18 mouse cellular contexts compared by ENCODE assay signal in genomic region chrX:160804409-160805150, GRCm38 (mm10). TPM values are rescaled to one million over a fixed set of nuclear protein-coding genes. Genes with fewer than 3 reads are reported as not detected.
A peak's percentile ranks its signal among the peaks of the same experiment; 100 is the strongest.
DNase-seq lines count a peak whose midpoint lies in the region; ATAC-seq and TF ChIP-seq lines count a peak whose summit lies in the region.
"Had no signal": no experiment of that assay in that cellular context is flagged by ENCODE, and none has a peak within 500 bp of the region (broad histone marks: within the 10 kb centered on the region; RNA-seq: fewer than 3 reads in every experiment).

No protein-coding gene starts in this region.

- no peak overlapping the region for H3K9ac ChIP-seq in liver, adult 2 months (ENCODE audit: low read depth, low read length)
- no peak overlapping the region for H3K9ac ChIP-seq in liver, embryonic 11.5 days (ENCODE audit: low read depth, low read length)
- H3K9ac ChIP-seq: forebrain, embryonic 15.5 days; liver, embryonic 15.5 days; neural tube, embryonic 13.5 days; stomach, embryonic 15.5 days had no signal

- no peaks in the 10 kb centered on the region for H3K27me3 ChIP-seq in liver, adult 2 months (ENCODE audit: control insufficient read depth, insufficient read depth, low read length)
- peaks cover 10% of the 10 kb centered on the region for H3K27me3 ChIP-seq in liver, embryonic 11.5 days (replicated peaks; ENCODE audit: control insufficient read depth, insufficient read depth, low read length)
- H3K27me3 ChIP-seq: forebrain, embryonic 15.5 days; liver, embryonic 15.5 days; stomach, embryonic 15.5 days had no signal

- H3K4me3 ChIP-seq in liver, adult 2 months (ENCODE audit: insufficient read depth, low read depth, low read length) = no peak overlapping the region
- H3K4me3 ChIP-seq in liver, embryonic 11.5 days (ENCODE audit: low read depth, low read length) = no peak overlapping the region
- H3K4me3 ChIP-seq: forebrain, embryonic 15.5 days; liver, embryonic 15.5 days; megakaryocyte, embryonic 14.5 days; neural tube, embryonic 13.5 days; stomach, embryonic 15.5 days had no signal

- 78% methylated on average over 4 of the region's 4 CpGs for WGBS in liver, adult 2 months
- 78% methylated on average over 4 of the region's 4 CpGs for WGBS in liver, embryonic 11.5 days

- no peak overlapping the region for H3K4me2 ChIP-seq in liver, embryonic 11.5 days
- H3K4me2 ChIP-seq: forebrain, embryonic 15.5 days; liver, embryonic 15.5 days; neural tube, embryonic 13.5 days; stomach, embryonic 15.5 days had no signal

- H3K79me2 ChIP-seq in liver, adult 2 months (ENCODE audit: control insufficient read depth, insufficient read depth, low read length) = no peaks in the 10 kb centered on the region

- no peak for TF ChIP-seq POLR2A in liver, adult 2 months (IDR thresholded peaks at IDR 0.05; ENCODE audit: extremely low read depth, insufficient read depth, low read length)

- H3K27ac ChIP-seq in liver, adult 2 months (replicated peaks; ENCODE audit: insufficient read depth, low read depth, low read length) = no peak overlapping the region
- H3K27ac ChIP-seq in liver, embryonic 11.5 days (ENCODE audit: low read depth, low read length) = no peak overlapping the region
- H3K27ac ChIP-seq: forebrain, embryonic 15.5 days; liver, embryonic 15.5 days; neural tube, embryonic 13.5 days; stomach, embryonic 15.5 days had no signal

- DNase-seq in frontal cortex, postnatal 14 days (ENCODE audit: low spot score in 2 of 2) = no peak
- DNase-seq in liver, adult 2 months (ENCODE audit: extremely low read depth, low read depth, low spot score) = peak; percentile 45
- DNase-seq in liver, embryonic 11.5 days (ENCODE audit: low spot score) = no peak
- DNase-seq in adrenal gland, adult 2 months = peak; percentile 59
- peak; percentile 42 for DNase-seq in telencephalon, adult 2 months (ENCODE audit: low read depth, low spot score)
- DNase-seq: gastrocnemius, postnatal 10 days; lung, postnatal 10 days; spleen, adult 18-20 months; thymus, postnatal 36 days had no signal

- no peaks in the 10 kb centered on the region for H3K36me3 ChIP-seq in liver, adult 2 months (ENCODE audit: control insufficient read depth, insufficient read depth, low read length)
- no peaks in the 10 kb centered on the region for H3K36me3 ChIP-seq in liver, embryonic 11.5 days (ENCODE audit: control insufficient read depth, insufficient read depth, low read length)
- H3K36me3 ChIP-seq: forebrain, embryonic 15.5 days; liver, embryonic 15.5 days; neural tube, embryonic 13.5 days; stomach, embryonic 15.5 days had no signal

- H3K4me1 ChIP-seq in liver, adult 2 months (ENCODE audit: control insufficient read depth, insufficient read depth, low read length) = no peaks in the 10 kb centered on the region
- no peaks in the 10 kb centered on the region for H3K4me1 ChIP-seq in liver, embryonic 11.5 days (replicated peaks; ENCODE audit: control insufficient read depth, insufficient read depth, low read length)
- H3K4me1 ChIP-seq: liver, embryonic 15.5 days; megakaryocyte, embryonic 14.5 days; neural tube, embryonic 13.5 days; stomach, embryonic 15.5 days had no signal

- H3K9me3 ChIP-seq in liver, embryonic 11.5 days (ENCODE audit: control insufficient read depth, low read length) = no peaks in the 10 kb centered on the region
- H3K9me3 ChIP-seq: forebrain, embryonic 15.5 days; liver, embryonic 15.5 days; megakaryocyte, embryonic 14.5 days; neural tube, embryonic 13.5 days; stomach, embryonic 15.5 days had no signal

- no peak for TF ChIP-seq CTCF in liver, adult 2 months (IDR thresholded peaks at IDR 0.05; ENCODE audit: low read depth, low read length)

- ATAC-seq in frontal cortex, adult (ENCODE audit: low TSS enrichment) = peak; percentile 86
- no peak for ATAC-seq in liver, embryonic 11.5 days (replicated peaks; ENCODE audit: low FRiP score)
- no peak for ATAC-seq in inflammation-experienced regulatory T-cells, adult 6 months
- ATAC-seq: forebrain, embryonic 15.5 days had no signal

RNA-seq across cellular contexts. Expression of gene Rs1, which starts 36.8 kb away (rescaled TPM):
- not detected in 2 replicates for total RNA-seq in liver, adult 2 months (2014; rRNA removed)
- not detected in 2 replicates for polyA plus RNA-seq in liver, adult 2 months (2012; rRNA removed)
- 0.03 TPM in 1 of 2 replicates, not detected in the other for polyA plus RNA-seq in liver, embryonic 11.5 days (2014; fragmentation: Nextera tagmentation; extraction: Ambion mirVana)
- total RNA-seq in adrenal gland, adult 2 months (2021) = under 1 TPM in 1 of 2 experiments, not detected in 1; 0.03 TPM
- polyA plus RNA-seq in adrenal gland, adult 2 months (2012; rRNA removed) = not detected in 2 replicates
- not detected for polyA plus RNA-seq in inflammation-experienced regulatory T-cells, adult 6 months (2017; shearing (Covaris generic))
- total RNA-seq: monocyte, adult 5-6 weeks had no signal
- polyA plus RNA-seq: limb, embryonic 11.5 days; liver, embryonic 15.5 days; stomach, embryonic 15.5 days had no signal

Comparison
In these comparisons a context has a peak if more than half of its experiments do, and no peak if none do; other contexts are left out.
1. DNase-seq: peak in liver, adult 2 months (single experiment), adrenal gland, adult 2 months (single experiment) and telencephalon, adult 2 months (single experiment); none in frontal cortex, postnatal 14 days (0 of 2) and liver, embryonic 11.5 days (single experiment).